Mouse (Mus musculus) frontal cortex, postnatal 10 days (tissue): Measurements from ENCODE around the gene Olfr702.

ENCODE experiments used
- DNase-seq, 2 experiments: peaks; one replicate each; pipeline ENCODE4 v3.0.0; 2022; ENCODE audit warnings: low spot score in 2 of 2, mixed read lengths in 1 of 2

Olfr702 gene

DNA sequence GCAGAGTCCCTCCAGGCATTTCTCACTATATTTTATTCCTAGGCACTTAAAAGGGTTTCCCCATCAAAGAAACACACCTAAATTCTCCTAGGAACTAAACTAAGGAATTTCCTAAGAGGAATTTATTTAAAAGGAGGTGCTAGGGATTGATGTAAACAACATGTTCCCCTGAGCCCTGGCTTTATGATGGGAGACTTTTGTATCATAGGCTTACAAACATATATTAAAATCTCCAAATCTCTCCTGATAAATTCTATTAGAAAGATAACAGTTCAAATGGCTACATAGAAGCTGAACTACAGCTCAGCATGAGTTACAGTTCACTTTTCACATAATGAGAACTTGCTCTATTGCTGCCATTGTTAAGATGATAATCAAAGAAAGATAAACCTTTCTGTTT is at the start of gene Olfr702:
Gene Olfr702, minus strand, starts transcription at position 101 of the 400 bp plus-strand sequence.
- no peak for DNase-seq

DNA sequence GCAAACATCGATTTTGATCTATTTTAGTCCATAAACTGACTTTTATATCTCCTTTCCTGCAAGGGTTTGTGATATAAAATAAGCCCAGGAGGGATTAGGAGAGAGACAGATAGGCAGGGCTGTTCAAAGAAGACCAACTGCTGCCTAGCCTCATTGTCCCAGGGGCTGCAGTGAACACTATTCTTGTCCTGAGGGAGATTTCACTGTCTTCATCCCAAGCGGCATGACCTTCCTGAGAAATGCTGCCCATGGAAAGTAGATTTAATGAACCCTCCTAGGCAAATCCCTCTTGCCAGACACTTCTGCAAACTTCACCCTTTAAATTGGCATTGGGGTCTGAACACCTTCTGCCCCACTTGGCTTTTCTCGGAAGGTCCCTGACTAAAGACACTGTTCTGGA is 43.1 kb upstream of the Olfr702 start, which contains the start of gene Olfr705:
Gene Olfr705, minus strand, starts transcription at position 101 of the 400 bp plus-strand sequence.
- no peak for DNase-seq

DNA sequence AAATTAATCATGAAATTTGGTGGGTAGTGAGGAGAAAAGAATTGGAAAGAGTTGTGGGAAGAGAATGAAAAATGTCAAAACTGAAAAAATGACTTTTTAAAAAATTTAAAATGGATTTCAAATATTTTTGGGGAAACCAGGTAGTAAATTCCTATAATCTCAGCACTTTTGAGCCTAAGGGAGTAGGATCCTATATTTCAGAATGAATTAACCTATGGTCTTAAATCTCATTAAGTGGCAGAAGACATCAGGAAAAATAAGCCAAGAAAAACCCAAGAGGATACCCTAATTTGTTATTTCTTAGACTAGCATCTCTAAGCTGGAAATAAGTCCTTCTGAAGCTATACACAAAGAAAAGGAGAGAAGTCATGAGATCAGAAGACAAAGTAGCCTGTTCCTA is 29.2 kb upstream of the Olfr702 start, which contains the start of gene Olfr704:
Gene Olfr704, plus strand, starts transcription at position 301 of the 400 bp plus-strand sequence.
- no peak for DNase-seq

DNA sequence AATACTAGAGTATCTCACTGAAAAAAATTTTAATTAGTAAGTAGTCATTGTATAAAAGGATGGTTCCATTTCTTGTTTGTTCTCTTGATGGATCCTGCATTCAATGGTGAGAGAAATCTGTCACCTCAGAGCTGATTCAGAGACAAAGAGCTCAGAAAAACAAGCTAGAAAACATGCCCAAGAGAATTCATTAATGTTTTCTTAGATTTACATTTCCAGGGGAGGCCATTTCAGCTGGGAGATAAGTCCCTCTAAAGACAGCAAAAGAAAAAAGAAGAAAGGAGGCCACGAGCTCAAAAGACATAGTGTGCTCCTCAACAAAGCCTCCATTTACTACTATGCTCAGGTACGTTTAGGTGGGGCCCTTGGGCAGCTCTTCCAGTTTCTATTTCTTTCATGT is 9.4 kb upstream of the Olfr702 start, which contains the start of gene Olfr703:
Gene Olfr703, plus strand, starts transcription at position 301 of the 400 bp plus-strand sequence.
- no peak for DNase-seq

DNA sequence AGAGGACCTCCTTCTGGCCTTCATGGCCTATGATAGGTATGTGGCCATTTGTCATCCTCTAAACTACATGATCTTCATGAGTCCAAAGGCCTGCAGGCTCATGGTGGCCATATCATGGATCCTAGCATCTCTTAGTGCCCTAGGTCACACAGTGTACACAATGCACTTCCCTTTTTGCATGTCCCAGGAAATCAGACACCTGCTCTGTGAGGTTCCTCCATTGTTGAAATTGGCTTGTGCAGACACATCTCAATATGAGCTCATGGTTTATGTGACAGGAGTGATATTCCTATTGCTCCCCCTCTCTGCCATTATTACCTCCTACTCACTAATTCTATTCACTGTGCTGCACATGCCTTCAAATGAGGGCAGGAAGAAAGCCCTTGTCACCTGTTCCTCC is 15.3 kb downstream of the Olfr702 start:
- no peak for DNase-seq

DNA sequence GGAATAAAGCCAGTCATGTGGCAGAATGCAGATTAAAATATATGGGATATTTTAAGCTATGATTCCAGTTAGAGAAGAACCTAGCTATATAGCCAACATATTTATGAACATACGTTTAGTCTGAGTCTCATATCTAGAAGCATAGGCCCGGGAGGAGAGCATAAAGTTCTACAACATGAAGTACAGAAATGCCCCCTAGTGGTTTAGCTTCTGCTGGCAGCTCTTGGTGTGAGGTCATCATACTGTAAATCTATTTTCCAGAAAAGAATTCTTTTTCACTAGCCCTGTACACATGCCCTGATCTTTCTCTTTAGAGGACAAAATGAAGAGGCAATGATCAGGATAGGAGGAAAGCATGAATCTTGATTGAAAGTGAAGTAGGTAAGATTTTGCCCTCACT is 17.9 kb downstream of the Olfr702 start:
- no peak for DNase-seq

DNA sequence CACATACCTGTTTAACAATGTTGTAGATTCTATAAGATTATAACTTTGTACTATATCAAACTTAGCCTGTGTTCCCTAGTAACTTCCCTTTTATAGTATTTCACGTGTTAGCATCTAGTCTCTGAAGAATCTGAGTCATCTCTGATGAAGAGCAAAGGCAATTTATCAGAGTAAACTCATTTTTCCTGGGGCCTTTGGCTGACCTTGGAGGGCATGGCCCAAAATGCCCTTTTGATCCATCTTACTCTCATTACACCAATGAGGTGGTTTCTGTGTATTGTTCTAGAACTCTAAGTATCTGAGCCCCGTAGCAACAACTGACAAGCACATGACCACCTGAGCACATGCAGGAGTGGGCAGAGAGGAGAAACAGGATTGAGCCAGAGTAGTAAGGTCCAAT is 19.9 kb downstream of the Olfr702 start, which contains the start of gene Olfr701:
Gene Olfr701, plus strand, starts transcription at position 301 of the 400 bp plus-strand sequence.
- no peak for DNase-seq

DNA sequence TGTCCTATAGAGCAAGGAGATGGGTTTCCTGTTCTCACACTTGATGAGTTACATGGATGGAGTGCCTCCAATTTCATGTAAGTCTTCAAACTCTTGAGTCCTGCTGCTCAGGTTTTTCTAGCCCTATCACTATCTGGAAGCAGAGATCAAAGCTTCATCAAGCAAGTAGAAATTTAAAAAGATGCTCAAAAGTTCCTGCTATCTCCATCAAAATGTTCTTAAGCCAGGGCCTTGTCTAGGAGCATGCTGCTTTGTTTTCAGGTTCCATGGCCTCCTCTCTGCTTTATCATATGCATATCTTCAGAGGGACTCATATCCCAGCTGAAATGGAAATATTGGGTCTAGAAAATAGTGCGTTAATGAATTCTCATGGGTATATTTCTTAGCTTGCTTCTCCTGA is 25.0 kb downstream of the Olfr702 start, which contains the start of gene Olfr700:
Gene Olfr700, minus strand, starts transcription at position 101 of the 400 bp plus-strand sequence.
- no peak for DNase-seq

DNA sequence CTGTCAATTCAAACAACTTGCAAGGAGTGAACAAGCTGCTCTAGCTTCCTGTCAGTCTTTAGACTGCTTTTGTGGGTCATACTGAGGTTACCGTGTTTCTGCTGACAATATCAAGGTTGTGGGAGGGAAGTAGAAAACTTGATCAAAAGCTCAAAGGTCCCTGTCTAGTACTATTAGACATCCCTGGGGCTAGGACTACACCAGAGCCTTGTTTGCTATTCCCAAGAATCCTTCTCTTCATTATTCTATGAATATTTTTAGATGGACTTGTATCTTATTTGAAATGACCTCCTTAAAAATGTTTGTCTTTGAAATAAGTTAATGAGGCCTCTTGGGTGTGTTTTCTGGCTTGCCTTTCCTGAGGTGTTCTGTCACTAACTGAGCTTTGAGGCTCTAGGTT is 40.6 kb downstream of the Olfr702 start, which contains the start of gene Olfr699:
Gene Olfr699, minus strand, starts transcription at position 101 of the 400 bp plus-strand sequence.
- DNase-seq: no peak

DNA sequence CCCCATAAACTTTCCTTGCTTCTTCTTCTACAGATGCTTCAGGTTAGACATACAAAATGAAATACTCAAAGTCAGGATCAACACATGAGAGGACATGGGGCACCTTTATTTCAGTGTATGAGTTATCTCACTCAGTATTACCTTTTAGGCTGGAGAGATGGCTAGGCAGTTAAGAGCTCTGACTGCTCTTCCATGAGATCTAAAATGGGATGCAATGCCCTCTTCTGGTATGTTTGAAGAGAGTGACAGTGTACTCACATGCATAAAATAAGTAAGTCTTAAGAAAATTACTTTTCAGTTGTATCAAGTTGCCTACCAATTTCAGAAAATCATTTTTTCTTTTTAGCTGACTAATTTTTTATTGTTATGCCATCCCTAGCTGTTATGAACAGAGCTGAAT is 45.4 kb downstream of the Olfr702 start:
- DNase-seq: no peak
